Mouse (Mus musculus) cerebellum, adult 2 months (tissue): ENCODE data around the gene Ubxn7. TPM values are rescaled to one million over a fixed set of nuclear protein-coding genes. Genes with fewer than 3 reads are reported as not detected.
A peak's percentile ranks its signal among the peaks of the same experiment; 100 is the strongest.

Source experiments
- DNase-seq, 2 experiments: peaks; one replicate each; pipeline ENCODE4 v3.0.0; 2021
- H3K27ac ChIP-seq: fragments of 200-500 bp; 2 replicates; pipeline ENCODE4 v1.5.1; 2012; ENCODE audit warnings: low read length, control low read depth, inconsistent platforms; ENCODE audit not compliant: insufficient read depth
- H3K27me3 ChIP-seq: fragments of 200-500 bp; 2 replicates; pipeline ENCODE4 v1.6.1; 2012; ENCODE audit warnings: inconsistent platforms, mild to moderate bottlenecking, low read length, moderate library complexity; ENCODE audit not compliant: control insufficient read depth, insufficient read depth
- H3K4me1 ChIP-seq: fragments of 200-500 bp; 2 replicates; pipeline ENCODE4 v1.6.1; 2011; ENCODE audit warnings: low read length; ENCODE audit not compliant: control insufficient read depth, insufficient read depth
- H3K4me3 ChIP-seq: fragments of 200-500 bp; replicated peaks from 2 replicates; pipeline ENCODE3; 2011; ENCODE audit warnings: mild to moderate bottlenecking, low read depth, low read length, control low read depth; ENCODE audit not compliant: insufficient read depth
- CTCF ChIP-seq: fragments of 200-500 bp; IDR thresholded peaks from 2 replicates; pipeline ENCODE4 v1.5.1; 2011; ENCODE audit warnings: low read depth, mild to moderate bottlenecking, control low read depth, low read length, moderate library complexity, borderline replicate concordance; ENCODE audit not compliant: insufficient read depth
- POLR2A ChIP-seq: fragments of 200-500 bp; IDR thresholded peaks from 2 replicates; pipeline ENCODE4 v1.6.1; 2011; ENCODE audit warnings: low read length, control low read depth, borderline replicate concordance; ENCODE audit not compliant: insufficient read depth
- WGBS: fragments of 180-500 bp; shearing (Covaris S2); methylation state at CpG from one replicate; pipeline ENCODE4 v1.1.7; 2018; 5-methylcytosine and 5-hydroxymethylcytosine counted together
- polyA plus RNA-seq: library from polyadenylated mRNA; depleted of rRNA; stranded (reverse); fragments of >200 nt; gene quantifications from 2 replicates; pipeline ENCODE4 v1.2.3, GENCODE M21; 2012

The Ubxn7 gene
- polyA plus RNA-seq, 1 experiment = 18.8 TPM

GRCm38 (mm10) chr16:32337001-32337400 lies 4.9 kb downstream of the Ubxn7 start:
- Histone ChIP-seq H3K4me3 (no peak overlapping the region), H3K27ac (no peak overlapping the region), H3K4me1 (peaks cover 11% of the 10 kb centered on the region), H3K27me3 (no peaks in the 10 kb centered on the region)
- TF ChIP-seq CTCF (no peak), POLR2A (no peak)
- DNase-seq = no peak

GRCm38 (mm10) chr16:32340451-32340850 lies 8.4 kb downstream of the Ubxn7 start:
- H3K27me3 ChIP-seq = no peaks in the 10 kb centered on the region
- H3K4me1 ChIP-seq = peaks cover 6% of the 10 kb centered on the region
- 89% methylated on average over 1 of the region's 1 CpGs for WGBS
- no peak overlapping the region for H3K4me3 ChIP-seq
- no peak for DNase-seq
- H3K27ac ChIP-seq = no peak overlapping the region
- no peak for TF ChIP-seq POLR2A
- TF ChIP-seq CTCF = no peak

GRCm38 (mm10) chr16:32345521-32345920 lies 13.5 kb downstream of the Ubxn7 start:
- TF ChIP-seq POLR2A (no peak), CTCF (no peak)
- DNase-seq = no peak
- H3K4me3 ChIP-seq = no peak overlapping the region
- H3K27ac ChIP-seq = no peak overlapping the region
- H3K4me1 ChIP-seq = peaks cover 1% of the 10 kb centered on the region
- H3K27me3 ChIP-seq = no peaks in the 10 kb centered on the region

- Histone ChIP-seq H3K4me1 (peaks cover 6% of the 10 kb centered on the region), H3K27ac (no peak overlapping the region), H3K4me3 (no peak overlapping the region), H3K27me3 (no peaks in the 10 kb centered on the region)
- TF ChIP-seq POLR2A (no peak), CTCF (no peak)
- peak; percentile 33 to 35 for DNase-seq
- 40% methylated on average over 3 of the region's 3 CpGs for WGBS
Observed at GRCm38 (mm10) chr16:32350776-32351175, 18.7 kb downstream of the Ubxn7 start.

DNA sequence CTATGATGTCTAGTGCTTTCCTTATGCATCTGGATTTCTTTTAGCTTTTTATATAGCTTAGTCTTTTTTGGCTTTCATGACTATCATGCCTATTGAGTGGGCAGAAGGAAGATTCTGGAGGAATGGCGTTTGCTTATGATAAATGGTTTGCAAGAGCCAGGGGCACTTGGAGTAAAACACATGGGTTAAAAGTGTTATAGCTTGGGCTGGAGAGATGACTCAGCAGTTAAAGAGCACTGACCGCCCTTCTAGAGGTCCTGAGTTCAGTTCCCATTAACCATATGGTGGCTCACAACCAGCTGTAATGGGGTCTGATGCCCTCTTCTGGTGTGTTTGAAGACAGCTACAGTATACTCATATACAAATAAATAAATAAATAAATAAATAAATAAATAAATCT lies 31.5 kb downstream of the Ubxn7 start:
- no peak overlapping the region for H3K27ac ChIP-seq
- no peaks in the 10 kb centered on the region for H3K4me1 ChIP-seq
- TF ChIP-seq CTCF (no peak), POLR2A (no peak)
- DNase-seq = no peak
- WGBS = 92% methylated on average over 2 of the region's 2 CpGs
- H3K4me3 ChIP-seq = no peak overlapping the region
- H3K27me3 ChIP-seq = no peaks in the 10 kb centered on the region

- TF ChIP-seq CTCF = peak; percentile 35; the same call in 1 of the 2 replicates
- no peak for TF ChIP-seq POLR2A
- Histone ChIP-seq H3K27ac (no peak overlapping the region), H3K4me3 (no peak overlapping the region), H3K27me3 (no peaks in the 10 kb centered on the region), H3K4me1 (no peaks in the 10 kb centered on the region)
- DNase-seq = no peak
- 88% methylated on average over 4 of the region's 4 CpGs for WGBS
Observed at GRCm38 (mm10) chr16:32371351-32371750, 39.3 kb downstream of the Ubxn7 start.

DNA sequence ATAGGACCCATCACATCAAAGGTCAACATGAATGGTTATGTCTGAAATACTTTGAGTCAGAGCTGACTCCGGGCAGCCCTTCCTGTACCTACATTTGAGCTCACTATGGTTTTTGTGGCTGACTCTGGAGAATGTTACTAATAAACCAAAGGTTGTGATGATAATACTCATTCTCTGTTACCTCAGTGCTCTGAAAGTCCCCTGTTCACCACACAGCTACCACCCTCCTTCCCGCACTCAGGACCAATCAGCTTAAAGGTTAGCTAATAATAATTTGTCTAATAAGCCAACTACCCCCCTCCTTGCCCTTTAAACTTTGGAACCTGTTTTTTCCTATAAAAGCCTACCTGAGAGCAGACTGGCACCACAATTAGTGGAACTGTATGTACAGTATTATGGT lies 47.5 kb downstream of the Ubxn7 start:
- H3K27me3 ChIP-seq = no peaks in the 10 kb centered on the region
- H3K4me3 ChIP-seq = no peak overlapping the region
- WGBS = 99% methylated on average over 2 of the region's 2 CpGs
- H3K4me1 ChIP-seq = no peaks in the 10 kb centered on the region
- no peak for DNase-seq
- TF ChIP-seq CTCF = no peak
- TF ChIP-seq POLR2A = no peak
- no peak overlapping the region for H3K27ac ChIP-seq

- H3K4me3 ChIP-seq = no peak overlapping the region
- TF ChIP-seq POLR2A = no peak
- TF ChIP-seq CTCF = no peak
- DNase-seq = no peak
- no peaks in the 10 kb centered on the region for H3K27me3 ChIP-seq
- H3K27ac ChIP-seq = no peak overlapping the region
- no peaks in the 10 kb centered on the region for H3K4me1 ChIP-seq
Observed at GRCm38 (mm10) chr16:32382901-32383300, 50.8 kb downstream of the Ubxn7 start.
